Mouse (Mus musculus) embryonic facial prominence, embryonic 14.5 days (tissue): Measurements from ENCODE around the gene Rdh13. TPM values are rescaled to one million over a fixed set of nuclear protein-coding genes. Genes with fewer than 3 reads are reported as not detected.

Experiments used
- ATAC-seq: fragments of 200-750 bp; cut with Nextera tagmentation; 2 replicates; pipeline ENCODE4 v1.8.0; 2017; ENCODE audit warnings: low read depth, moderate number of reproducible peaks, moderate TSS enrichment
- DNase-seq: peaks from one replicate; pipeline ENCODE4 v3.0.0-alpha.2; 2015; ENCODE audit warnings: low spot score
- H3K27ac ChIP-seq: fragments of 300-500 bp; sonication (generic); replicated peaks from 2 replicates; pipeline ENCODE4 v1.5.1; 2014; ENCODE audit warnings: low read depth, mild to moderate bottlenecking, low read length, moderate library complexity
- H3K27me3 ChIP-seq: fragments of 300-500 bp; sonication (generic); replicated peaks from 2 replicates; pipeline ENCODE4 v1.6.1; 2014; ENCODE audit warnings: low read length; ENCODE audit not compliant: control insufficient read depth, insufficient read depth
- H3K36me3 ChIP-seq: fragments of 300-500 bp; sonication (generic); 2 replicates; pipeline ENCODE4 v1.6.1; 2014; ENCODE audit warnings: low read length, mixed read lengths; ENCODE audit not compliant: control insufficient read depth, insufficient read depth
- H3K4me1 ChIP-seq: fragments of 300-500 bp; sonication (generic); 2 replicates; pipeline ENCODE4 v1.6.1; 2014; ENCODE audit warnings: antibody characterized with exemption, low read length; ENCODE audit not compliant: control insufficient read depth, insufficient read depth
- H3K4me2 ChIP-seq: fragments of 300-500 bp; sonication (generic); 2 replicates; pipeline ENCODE4 v1.6.1; 2014; ENCODE audit warnings: low read depth, mild to moderate bottlenecking, low read length, moderate library complexity, mixed read lengths
- H3K4me3 ChIP-seq: fragments of 300-500 bp; sonication (generic); 2 replicates; pipeline ENCODE4 v1.5.1; 2014; ENCODE audit warnings: low read depth, mild to moderate bottlenecking, low read length
- H3K9ac ChIP-seq: fragments of 300-500 bp; sonication (generic); 2 replicates; pipeline ENCODE4 v1.6.1; 2014; ENCODE audit warnings: low read depth, mild to moderate bottlenecking, low read length, moderate library complexity, mixed read lengths
- H3K9me3 ChIP-seq: fragments of 300-500 bp; sonication (generic); 2 replicates; pipeline ENCODE4 v1.6.1; 2016; ENCODE audit warnings: low read length; ENCODE audit not compliant: control insufficient read depth
- WGBS: fragments of 180-500 bp; shearing (Covaris S2); extraction: QIAGEN DNeasy Blood & Tissue Kit; methylation state at CpG from one replicate; pipeline ENCODE4 v1.1.7; 2014; 5-methylcytosine and 5-hydroxymethylcytosine counted together
- polyA plus RNA-seq: library from polyadenylated mRNA; unstranded; fragments of >200 nt; fragmentation: Nextera tagmentation; extraction: Ambion mirVana; gene quantifications from 2 replicates; pipeline ENCODE4 v1.2.1, GENCODE M21; 2014

Rdh13 gene
- 21.6 and 23.9 TPM in 2 replicates for polyA plus RNA-seq

GRCm38 (mm10) chr7:4445216-4445791, at the start of gene Rdh13:
Rdh13 (minus strand) TSS chr7:4445649.
- H3K9me3 ChIP-seq, result no peaks in the 10 kb centered on the region
- H3K27ac ChIP-seq, result peak within 1 kb of the TSS; percentile 70
- under 1% methylated on average over 34 of the region's 35 CpGs for WGBS
- no peaks in the 10 kb centered on the region for H3K27me3 ChIP-seq
- ATAC-seq (peak; percentile 97), DNase-seq (peak; percentile 97)
- H3K4me3 ChIP-seq, result peak within 1 kb of the TSS; percentile 86
- H3K4me2 ChIP-seq, result peak within 1 kb of the TSS; percentile 71
- H3K9ac ChIP-seq, result peak within 1 kb of the TSS; percentile 78
- H3K36me3 ChIP-seq, result peaks cover 39% of the 10 kb centered on the region
- H3K4me1 ChIP-seq, result no peaks in the 10 kb centered on the region; the same call in 1 of the 2 replicates

GRCm38 (mm10) chr7:4493991-4494390, 48.5 kb upstream of the Rdh13 start:
- no peaks in the 10 kb centered on the region for H3K9me3 ChIP-seq
- H3K36me3 ChIP-seq, result peaks cover 35% of the 10 kb centered on the region
- 67% methylated on average over 1 of the region's 1 CpGs for WGBS
- no peak overlapping the region for H3K4me3 ChIP-seq
- no peak for DNase-seq
- H3K4me1 ChIP-seq, result peaks cover 6% of the 10 kb centered on the region
- ATAC-seq, result no peak
- no peak overlapping the region for H3K9ac ChIP-seq
- no peak overlapping the region for H3K4me2 ChIP-seq
- H3K27ac ChIP-seq, result no peak overlapping the region
- H3K27me3 ChIP-seq, result no peaks in the 10 kb centered on the region

DNA sequence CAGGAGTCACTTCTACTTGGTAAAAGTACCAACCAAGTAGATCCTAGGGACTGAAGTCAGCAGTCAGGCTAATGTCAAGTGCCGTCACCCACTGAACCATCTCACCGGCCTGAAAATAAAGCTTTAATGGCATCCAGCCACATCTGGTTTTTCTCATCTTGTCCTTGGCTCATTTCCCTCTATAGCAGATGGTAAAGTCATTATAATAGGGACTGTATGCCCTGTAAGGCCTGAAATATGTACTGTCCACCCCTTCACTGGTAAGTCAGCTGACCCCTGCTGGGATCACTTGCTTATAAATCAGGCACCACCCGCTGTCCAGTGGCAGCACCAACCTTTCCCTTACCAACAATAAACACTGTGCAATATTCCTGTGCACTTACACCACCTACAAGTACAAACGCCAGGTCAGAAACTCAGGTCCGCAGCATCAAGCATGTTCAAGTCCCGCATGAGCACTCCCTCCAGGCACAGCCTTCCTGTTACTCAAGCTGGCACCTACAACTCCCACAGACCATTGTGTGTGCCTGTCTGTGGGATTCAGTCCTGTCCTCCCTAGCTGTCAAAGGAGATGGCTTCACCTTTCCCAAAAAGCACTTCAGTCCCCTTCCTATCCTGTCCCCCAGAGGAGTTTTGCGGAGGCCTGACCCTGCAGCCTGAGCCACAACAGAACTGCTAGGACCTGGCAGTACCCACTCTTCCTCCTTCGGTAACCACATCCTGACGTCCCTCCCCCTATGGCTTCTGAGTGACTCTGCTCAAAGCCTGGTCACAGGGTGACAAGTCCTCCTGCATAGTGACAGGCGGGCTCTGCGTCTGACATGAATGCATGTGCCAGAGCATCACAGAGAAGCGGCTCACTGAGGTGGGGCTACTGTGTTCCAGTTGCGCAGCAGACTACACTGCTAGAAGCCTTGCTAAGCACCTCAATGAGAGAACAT, 47.1 kb upstream of the Rdh13 start:
- WGBS, result 78% methylated on average over 13 of the region's 13 CpGs
- DNase-seq, result no peak
- no peaks in the 10 kb centered on the region for H3K4me1 ChIP-seq
- no peak overlapping the region for H3K4me3 ChIP-seq
- H3K27ac ChIP-seq, result no peak overlapping the region
- H3K27me3 ChIP-seq, result no peaks in the 10 kb centered on the region
- ATAC-seq, result no peak
- peaks cover 47% of the 10 kb centered on the region for H3K36me3 ChIP-seq
- H3K4me2 ChIP-seq, result no peak overlapping the region
- H3K9ac ChIP-seq, result no peak overlapping the region
- H3K9me3 ChIP-seq, result no peaks in the 10 kb centered on the region

GRCm38 (mm10) chr7:4491308-4491707, 45.9 kb upstream of the Rdh13 start:
- no peaks in the 10 kb centered on the region for H3K27me3 ChIP-seq
- H3K4me3 ChIP-seq, result no peak overlapping the region
- ATAC-seq, result no peak
- 88% methylated on average over 6 of the region's 6 CpGs for WGBS
- DNase-seq, result no peak
- H3K9ac ChIP-seq, result no peak overlapping the region
- H3K9me3 ChIP-seq, result no peaks in the 10 kb centered on the region
- no peak overlapping the region for H3K4me2 ChIP-seq
- H3K36me3 ChIP-seq, result peaks cover 46% of the 10 kb centered on the region
- no peaks in the 10 kb centered on the region for H3K4me1 ChIP-seq
- H3K27ac ChIP-seq, result no peak overlapping the region

DNA sequence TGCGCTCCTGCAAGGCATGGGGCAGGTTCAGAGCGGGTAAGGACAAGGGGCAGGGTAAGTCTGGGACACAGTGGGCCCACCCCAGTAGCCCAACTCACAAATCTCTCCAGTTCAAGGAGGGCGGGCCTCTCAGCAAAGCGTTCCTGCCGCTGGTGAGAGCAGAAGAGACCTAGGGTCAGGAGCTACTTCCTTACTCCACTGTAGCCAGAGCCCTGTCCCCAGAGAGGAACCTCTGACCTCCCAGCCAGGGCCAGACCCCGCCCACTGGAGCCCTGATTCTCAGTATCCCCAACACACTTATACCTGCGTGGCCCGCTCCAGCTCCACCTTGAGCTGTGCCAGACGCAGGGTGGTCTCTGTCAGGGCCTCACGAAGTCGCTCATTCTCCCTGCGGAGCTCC, 36.8 kb upstream of the Rdh13 start:
- H3K4me3 ChIP-seq, result no peak overlapping the region
- H3K36me3 ChIP-seq, result peaks cover 62% of the 10 kb centered on the region
- no peaks in the 10 kb centered on the region for H3K27me3 ChIP-seq
- H3K9me3 ChIP-seq, result no peaks in the 10 kb centered on the region
- H3K9ac ChIP-seq, result no peak overlapping the region
- 83% methylated on average over 12 of the region's 12 CpGs for WGBS
- H3K27ac ChIP-seq, result no peak overlapping the region
- 0 out of 2 replicates have a peak, but pooled peaks cover 4% of the 10 kb centered on the region for H3K4me1 ChIP-seq
- H3K4me2 ChIP-seq, result no peak overlapping the region
- ATAC-seq (no peak), DNase-seq (no peak)

DNA sequence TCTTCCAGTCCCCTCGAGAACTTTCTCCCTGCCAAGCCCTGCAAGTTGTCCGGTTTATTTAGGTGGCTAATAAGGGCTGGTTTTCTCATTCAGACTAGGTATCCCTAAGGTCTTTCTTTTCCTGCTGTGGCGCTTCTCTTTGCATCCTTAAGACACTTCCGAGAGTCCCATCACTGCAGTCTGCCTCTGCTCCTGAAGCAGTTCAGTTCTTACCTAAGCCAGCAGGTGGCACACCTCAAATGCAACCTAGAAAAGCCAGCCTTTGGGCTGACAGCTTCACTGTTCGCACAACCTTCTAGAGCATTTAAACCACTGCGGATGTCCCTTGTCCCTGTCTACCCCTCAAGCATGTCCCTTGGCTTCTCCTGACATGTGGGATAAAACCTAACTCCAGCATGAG, 34.2 kb upstream of the Rdh13 start:
- Histone ChIP-seq H3K4me1 (0 out of 2 replicates have a peak, but pooled peaks cover 4% of the 10 kb centered on the region), H3K4me3 (no peak overlapping the region), H3K9me3 (no peaks in the 10 kb centered on the region), H3K27me3 (peaks cover 5% of the 10 kb centered on the region; the same call in 1 of the 2 replicates), H3K36me3 (peaks cover 39% of the 10 kb centered on the region), H3K9ac (no peak overlapping the region), H3K27ac (no peak overlapping the region), H3K4me2 (peak overlapping the region; percentile 71)
- WGBS, result 30% methylated on average over 6 of the region's 6 CpGs
- DNase-seq, result peak; percentile 56
- ATAC-seq, result no peak

GRCm38 (mm10) chr7:4478796-4479291, 33.4 kb upstream of the Rdh13 start:
- peak overlapping the region; percentile 88 for H3K27ac ChIP-seq

DNA sequence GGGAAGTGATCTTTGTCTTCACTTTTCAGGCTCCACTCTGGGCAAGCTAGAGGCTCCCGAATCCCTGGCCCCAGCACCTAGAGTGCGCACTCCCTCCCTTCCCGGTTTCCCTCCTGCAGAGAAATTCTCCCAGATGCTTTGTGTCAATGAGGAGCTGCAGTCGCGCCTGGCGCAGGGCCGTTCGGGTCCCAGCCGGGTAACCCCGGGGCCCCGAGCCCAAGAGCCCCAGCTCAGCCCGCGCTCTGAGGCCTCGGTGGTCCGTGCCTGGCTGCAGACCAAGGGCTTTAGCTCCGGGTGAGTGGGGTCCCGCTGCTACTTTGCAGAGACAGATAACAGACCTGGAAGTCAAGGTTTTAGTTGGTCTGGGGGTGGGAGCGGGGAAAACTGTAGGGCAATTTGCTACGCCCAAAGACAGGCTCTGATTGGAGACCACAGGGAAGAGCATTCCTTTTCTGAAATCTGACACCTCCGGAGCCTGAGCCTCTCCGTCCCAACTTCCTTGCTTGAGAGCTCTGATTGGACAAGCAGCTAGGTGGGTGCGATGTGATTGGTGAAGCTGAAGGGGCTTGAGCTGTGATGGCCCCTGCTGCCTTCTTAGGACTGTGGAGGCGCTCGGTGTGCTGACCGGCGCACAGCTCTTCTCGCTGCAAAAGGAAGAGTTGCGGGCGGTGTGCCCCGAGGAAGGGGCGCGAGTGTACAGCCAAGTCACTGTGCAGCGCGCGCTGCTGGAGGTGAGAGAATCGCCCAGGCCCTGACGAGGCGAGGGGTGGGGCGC, 32.8 kb upstream of the Rdh13 start:
- Histone ChIP-seq H3K9me3 (no peaks in the 10 kb centered on the region), H3K27me3 (peaks cover 15% of the 10 kb centered on the region), H3K27ac (peak overlapping the region; percentile 88), H3K9ac (peak overlapping the region; percentile 63), H3K4me2 (peak overlapping the region; percentile 71), H3K4me3 (peak overlapping the region; percentile 47), H3K4me1 (0 out of 2 replicates have a peak, but pooled peaks cover 4% of the 10 kb centered on the region), H3K36me3 (peaks cover 24% of the 10 kb centered on the region)
- WGBS, result under 1% methylated on average over 39 of the region's 39 CpGs
- ATAC-seq (peak; percentile 96), DNase-seq (peak; percentile 98)

More at GRCm38 (mm10) chr7:4478796-4479291, 33.4 kb upstream of the Rdh13 start:
- Histone ChIP-seq H3K36me3 (peaks cover 30% of the 10 kb centered on the region), H3K4me3 (peak overlapping the region; percentile 47), H3K4me1 (0 out of 2 replicates have a peak, but pooled peaks cover 4% of the 10 kb centered on the region), H3K27me3 (peaks cover 9% of the 10 kb centered on the region), H3K4me2 (peak overlapping the region; percentile 71), H3K9ac (peak overlapping the region; percentile 58), H3K9me3 (no peaks in the 10 kb centered on the region)
- ATAC-seq, result no peak
- DNase-seq, result no peak
- WGBS, result 4% methylated on average over 16 of the region's 16 CpGs
